Mouse (Mus musculus): ENCODE measurements at regions not wholly inside any gene's neighbourhood (a gene's known extent, or its start where the extent isn't known, plus 50 kb on each side); places are given as distances from the start of the nearest gene placed in this dataset.

GRCm38 (mm10) chr15:38368291-38368690 lies 942.9 kb downstream of the 4930447A16Rik start:
- TF ChIP-seq CTCF (IDR thresholded peaks at IDR 0.05; ENCODE audit: insufficient read depth, low read depth, low read length) (no peak), POLR2A (IDR thresholded peaks at IDR 0.05; ENCODE audit: insufficient read depth, low read depth, low read length) (no peak)
